Mouse (Mus musculus) thymus, adult 2 months (tissue): ENCODE results near the gene Rrp1.

Experiments
- CTCF ChIP-seq: fragments of 200-500 bp; IDR thresholded peaks from 2 replicates; pipeline ENCODE4 v1.5.1; 2012; ENCODE audit warnings: mild to moderate bottlenecking, control low read depth, low read length, moderate library complexity, borderline replicate concordance; ENCODE audit not compliant: control insufficient read depth, poor library complexity, insufficient read depth; ENCODE audit errors: extremely low read depth
- POLR2A ChIP-seq: fragments of 200-500 bp; IDR thresholded peaks from 2 replicates; pipeline ENCODE4 v1.6.1; 2012; ENCODE audit warnings: mild to moderate bottlenecking, low read length, control low read depth, moderate library complexity; ENCODE audit not compliant: control insufficient read depth, poor library complexity, insufficient read depth; ENCODE audit errors: extremely low read depth

GRCm38 (mm10) chr10:78363366-78363765 is 49.5 kb downstream of the Rrp1 start:
- TF ChIP-seq CTCF (no peak), POLR2A (no peak)
